Mouse (Mus musculus): Measurements from ENCODE around the gene Jak2. TPM values are rescaled to one million over a fixed set of nuclear protein-coding genes. Genes with fewer than 3 reads are reported as not detected.

The Jak2 gene
- total and polyA plus RNA-seq, 3 experiments, result 9.4 to 150 (median 132) TPM

- Histone ChIP-seq H3K36me3 (replicated peaks) (peaks cover 79% of the 10 kb centered on the region), H3K27me3 (ENCODE audit: insufficient read depth, low read length) (no peaks in the 10 kb centered on the region), H3K9me3 (replicated peaks) (no peaks in the 10 kb centered on the region), H3K4me1 (ENCODE audit: insufficient read depth, low read depth, low read length) (no peaks in the 10 kb centered on the region), H3K4me3 (ENCODE audit: low read depth, low read length) (no peak overlapping the region)
- ATAC-seq (ENCODE audit: extremely low read depth, insufficient number of reproducible peaks, low FRiP score, poor library complexity, severe bottlenecking) (no peak), DNase-seq (ENCODE audit: low spot score) (no peak)
- TF ChIP-seq GATA2 (IDR thresholded peaks at IDR 0.05; ENCODE audit: borderline replicate concordance, low read depth, low read length) (no peak), CTCF (IDR thresholded peaks at IDR 0.05; ENCODE audit: low read depth, low read length) (no peak), POLR2AphosphoS5 (IDR thresholded peaks at IDR 0.05; ENCODE audit: insufficient replicate concordance, low read depth, low read length) (no peak), GATA1 (IDR thresholded peaks at IDR 0.05; ENCODE audit: borderline replicate concordance, low read length) (no peak), TAL1 (conservative IDR thresholded peaks at IDR 0.05; ENCODE audit: low read depth, low read length) (no peak)
These were observed 39.9 kb downstream of the Jak2 start for GRCm38 (mm10) chr19:29291532-29291931.

GRCm38 (mm10) chr19:29292546-29292945 lies 40.9 kb downstream of the Jak2 start:
- Histone ChIP-seq H3K9me3 (replicated peaks) (no peaks in the 10 kb centered on the region), H3K4me3 (ENCODE audit: low read depth, low read length) (no peak overlapping the region), H3K36me3 (replicated peaks) (peaks cover 80% of the 10 kb centered on the region), H3K4me1 (ENCODE audit: insufficient read depth, low read depth, low read length) (no peaks in the 10 kb centered on the region), H3K27me3 (ENCODE audit: insufficient read depth, low read length) (no peaks in the 10 kb centered on the region)
- no peak for ATAC-seq (ENCODE audit: extremely low read depth, insufficient number of reproducible peaks, low FRiP score, poor library complexity, severe bottlenecking)
- no peak for TF ChIP-seq TAL1 (conservative IDR thresholded peaks at IDR 0.05; ENCODE audit: low read depth, low read length)
- TF ChIP-seq GATA2 (IDR thresholded peaks at IDR 0.05; ENCODE audit: borderline replicate concordance, low read depth, low read length), result no peak
- TF ChIP-seq POLR2AphosphoS5 (IDR thresholded peaks at IDR 0.05; ENCODE audit: insufficient replicate concordance, low read depth, low read length), result no peak
- no peak for TF ChIP-seq GATA1 (IDR thresholded peaks at IDR 0.05; ENCODE audit: borderline replicate concordance, low read length)
- TF ChIP-seq CTCF (IDR thresholded peaks at IDR 0.05; ENCODE audit: low read depth, low read length), result no peak
- DNase-seq (ENCODE audit: low spot score), result no peak

- Histone ChIP-seq H3K4me3 (ENCODE audit: low read depth, low read length) (no peak overlapping the region), H3K27me3 (ENCODE audit: insufficient read depth, low read length) (no peaks in the 10 kb centered on the region), H3K36me3 (replicated peaks) (peaks cover 82% of the 10 kb centered on the region), H3K9me3 (replicated peaks) (no peaks in the 10 kb centered on the region), H3K4me1 (ENCODE audit: insufficient read depth, low read depth, low read length) (no peaks in the 10 kb centered on the region)
- ATAC-seq (ENCODE audit: extremely low read depth, insufficient number of reproducible peaks, low FRiP score, poor library complexity, severe bottlenecking) (no peak), DNase-seq (ENCODE audit: low spot score) (no peak)
- TF ChIP-seq CTCF (IDR thresholded peaks at IDR 0.05; ENCODE audit: low read depth, low read length) (no peak), GATA1 (IDR thresholded peaks at IDR 0.05; ENCODE audit: borderline replicate concordance, low read length) (no peak), POLR2AphosphoS5 (IDR thresholded peaks at IDR 0.05; ENCODE audit: insufficient replicate concordance, low read depth, low read length) (no peak), GATA2 (IDR thresholded peaks at IDR 0.05; ENCODE audit: borderline replicate concordance, low read depth, low read length) (no peak), TAL1 (conservative IDR thresholded peaks at IDR 0.05; ENCODE audit: low read depth, low read length) (no peak)
These were observed 43.1 kb downstream of the Jak2 start for GRCm38 (mm10) chr19:29294756-29295155.

- Histone ChIP-seq H3K4me1 (ENCODE audit: insufficient read depth, low read depth, low read length) (no peaks in the 10 kb centered on the region), H3K36me3 (replicated peaks) (peaks cover 84% of the 10 kb centered on the region)
These were observed 44.5 kb downstream of the Jak2 start for GRCm38 (mm10) chr19:29296166-29296565.

GRCm38 (mm10) chr19:29297366-29297765 lies 45.7 kb downstream of the Jak2 start:
- Histone ChIP-seq H3K4me3 (ENCODE audit: low read depth, low read length) (no peak overlapping the region), H3K36me3 (replicated peaks) (peaks cover 79% of the 10 kb centered on the region)

More at GRCm38 (mm10) chr19:29296166-29296565, 44.5 kb downstream of the Jak2 start:
- Histone ChIP-seq H3K9me3 (replicated peaks) (no peaks in the 10 kb centered on the region), H3K4me3 (ENCODE audit: low read depth, low read length) (no peak overlapping the region), H3K27me3 (ENCODE audit: insufficient read depth, low read length) (no peaks in the 10 kb centered on the region)
- TF ChIP-seq GATA1 (IDR thresholded peaks at IDR 0.05; ENCODE audit: borderline replicate concordance, low read length) (no peak), CTCF (IDR thresholded peaks at IDR 0.05; ENCODE audit: low read depth, low read length) (no peak), POLR2AphosphoS5 (IDR thresholded peaks at IDR 0.05; ENCODE audit: insufficient replicate concordance, low read depth, low read length) (no peak), TAL1 (conservative IDR thresholded peaks at IDR 0.05; ENCODE audit: low read depth, low read length) (no peak)
- DNase-seq (ENCODE audit: low spot score) (no peak), ATAC-seq (ENCODE audit: extremely low read depth, insufficient number of reproducible peaks, low FRiP score, poor library complexity, severe bottlenecking) (no peak)

GRCm38 (mm10) chr19:29300919-29301318 lies 49.3 kb downstream of the Jak2 start:
- no peak for DNase-seq (ENCODE audit: low spot score)
- no peak for ATAC-seq (ENCODE audit: extremely low read depth, insufficient number of reproducible peaks, low FRiP score, poor library complexity, severe bottlenecking)
- Histone ChIP-seq H3K4me3 (ENCODE audit: low read depth, low read length) (no peak overlapping the region), H3K27me3 (ENCODE audit: insufficient read depth, low read length) (no peaks in the 10 kb centered on the region), H3K36me3 (replicated peaks) (peaks cover 76% of the 10 kb centered on the region), H3K9me3 (replicated peaks) (no peaks in the 10 kb centered on the region), H3K4me1 (ENCODE audit: insufficient read depth, low read depth, low read length) (no peaks in the 10 kb centered on the region)
- no peak for TF ChIP-seq TAL1 (conservative IDR thresholded peaks at IDR 0.05; ENCODE audit: low read depth, low read length)
- TF ChIP-seq POLR2AphosphoS5 (IDR thresholded peaks at IDR 0.05; ENCODE audit: insufficient replicate concordance, low read depth, low read length), result no peak
- TF ChIP-seq GATA1 (IDR thresholded peaks at IDR 0.05; ENCODE audit: borderline replicate concordance, low read length), result no peak
- TF ChIP-seq GATA2 (IDR thresholded peaks at IDR 0.05; ENCODE audit: borderline replicate concordance, low read depth, low read length), result no peak
- TF ChIP-seq CTCF (IDR thresholded peaks at IDR 0.05; ENCODE audit: low read depth, low read length), result no peak

More at GRCm38 (mm10) chr19:29297366-29297765, 45.7 kb downstream of the Jak2 start:
- Histone ChIP-seq H3K27me3 (ENCODE audit: insufficient read depth, low read length) (no peaks in the 10 kb centered on the region), H3K9me3 (replicated peaks) (no peaks in the 10 kb centered on the region), H3K4me1 (ENCODE audit: insufficient read depth, low read depth, low read length) (no peaks in the 10 kb centered on the region)
- ATAC-seq (ENCODE audit: extremely low read depth, insufficient number of reproducible peaks, low FRiP score, poor library complexity, severe bottlenecking) (no peak), DNase-seq (ENCODE audit: low spot score) (no peak)
- no peak for TF ChIP-seq CTCF (IDR thresholded peaks at IDR 0.05; ENCODE audit: low read depth, low read length)
- TF ChIP-seq GATA1 (IDR thresholded peaks at IDR 0.05; ENCODE audit: borderline replicate concordance, low read length), result no peak
- TF ChIP-seq POLR2AphosphoS5 (IDR thresholded peaks at IDR 0.05; ENCODE audit: insufficient replicate concordance, low read depth, low read length), result no peak
- TF ChIP-seq GATA2 (IDR thresholded peaks at IDR 0.05; ENCODE audit: borderline replicate concordance, low read depth, low read length), result no peak
- TF ChIP-seq TAL1 (conservative IDR thresholded peaks at IDR 0.05; ENCODE audit: low read depth, low read length), result no peak

Data from G1E (cell line).